Mouse (Mus musculus) left cerebral cortex, adult 18-20 months (tissue): ENCODE measurements around the gene Pafah2. TPM values are rescaled to one million over a fixed set of nuclear protein-coding genes. Genes with fewer than 3 reads are reported as not detected.

ENCODE experiments used
- DNase-seq, 2 experiments: peaks; one replicate each; pipeline ENCODE4 v3.0.0; 2021 to 2022; ENCODE audit warnings: low spot score in 2 of 2, mixed read lengths in 1 of 2
- microRNA-seq, 2 experiments: library from miRNA; unstranded; fragments of <30 nt; microRNA quantifications; one replicate each; pipeline ENCODE4 v1.2.0; 2021
- total RNA-seq, 2 experiments: library from RNA; stranded (reverse); gene quantifications; 2 replicates each; pipeline ENCODE4 v1.2.3; 2021

Pafah2 gene
- total RNA-seq, 2 experiments from 2014 or later, result 4.8 to 7.4 TPM

DNA sequence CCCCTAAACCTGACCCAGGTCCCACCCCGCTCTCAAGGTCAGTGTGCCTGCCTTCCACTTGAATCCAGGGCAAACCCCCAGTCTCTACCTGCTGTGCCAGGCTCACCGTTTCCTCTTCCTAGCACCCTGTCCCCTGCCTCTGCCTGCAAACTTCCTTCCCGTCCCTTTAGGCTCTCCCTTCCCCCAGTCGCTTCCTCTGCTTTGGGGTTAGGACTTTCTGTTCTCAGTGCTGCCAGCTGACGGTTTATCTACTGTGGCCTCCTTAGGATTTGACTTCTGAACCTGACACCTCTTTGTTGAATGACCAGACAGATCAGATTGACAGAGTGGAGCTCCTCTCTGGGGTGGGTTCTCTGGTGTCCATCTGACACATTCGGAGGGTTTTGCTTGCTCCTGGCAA is 59.2 kb downstream of the Pafah2 start:
- DNase-seq, result no peak

DNA sequence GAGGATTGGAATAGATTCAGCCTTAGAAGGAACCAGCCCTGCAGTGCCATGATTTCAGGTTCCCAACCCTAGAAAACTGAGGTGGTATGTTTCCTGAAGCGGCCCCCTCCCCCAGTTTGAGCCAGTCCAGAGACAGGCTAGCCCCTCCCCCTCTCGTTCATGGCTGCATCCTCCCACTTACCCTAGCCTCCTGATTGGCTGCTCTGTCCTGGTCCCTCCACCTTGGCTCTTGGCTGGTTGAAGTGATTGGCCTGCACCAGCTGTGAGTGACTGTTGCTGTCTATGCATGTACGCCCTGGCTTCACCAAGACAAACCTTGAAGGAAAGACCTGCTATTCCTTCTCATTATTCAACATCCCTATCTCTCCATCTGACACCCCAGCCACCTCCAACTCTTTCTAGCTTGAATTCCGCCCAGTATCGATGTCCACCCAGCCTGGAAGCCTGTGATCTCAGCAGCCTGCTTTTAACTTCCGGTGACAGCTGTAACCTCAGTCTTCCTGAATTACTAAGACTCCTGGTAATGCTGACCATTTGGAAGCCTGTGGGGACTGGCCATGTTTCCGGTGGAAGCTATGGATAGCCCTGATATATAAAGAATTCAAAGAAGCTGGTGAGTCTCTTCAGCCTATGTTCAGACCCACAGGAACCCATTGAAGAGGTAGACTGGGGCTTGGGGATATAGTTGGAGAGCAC is 61.2 kb downstream of the Pafah2 start:
- no peak for DNase-seq

DNA sequence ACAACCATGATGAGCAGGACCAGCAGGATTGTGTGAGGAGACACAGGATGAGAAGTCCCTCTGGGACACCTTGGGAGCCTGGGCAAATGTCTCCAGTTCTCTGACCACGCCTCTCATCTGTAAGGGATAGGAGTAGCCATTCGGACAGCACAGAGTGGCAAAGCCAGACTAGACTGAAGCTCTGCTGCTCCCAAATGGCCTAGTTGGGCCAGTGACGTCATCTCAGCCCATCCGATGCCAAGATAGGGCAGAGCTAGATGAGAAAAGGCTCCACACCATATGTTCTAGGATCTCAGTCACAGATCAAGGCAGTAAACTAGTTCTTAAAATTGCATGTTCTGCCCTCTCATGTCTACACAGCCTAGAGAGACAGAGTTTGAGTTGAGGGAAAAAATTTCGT is 62.7 kb downstream of the Pafah2 start:
- DNase-seq, result no peak

DNA sequence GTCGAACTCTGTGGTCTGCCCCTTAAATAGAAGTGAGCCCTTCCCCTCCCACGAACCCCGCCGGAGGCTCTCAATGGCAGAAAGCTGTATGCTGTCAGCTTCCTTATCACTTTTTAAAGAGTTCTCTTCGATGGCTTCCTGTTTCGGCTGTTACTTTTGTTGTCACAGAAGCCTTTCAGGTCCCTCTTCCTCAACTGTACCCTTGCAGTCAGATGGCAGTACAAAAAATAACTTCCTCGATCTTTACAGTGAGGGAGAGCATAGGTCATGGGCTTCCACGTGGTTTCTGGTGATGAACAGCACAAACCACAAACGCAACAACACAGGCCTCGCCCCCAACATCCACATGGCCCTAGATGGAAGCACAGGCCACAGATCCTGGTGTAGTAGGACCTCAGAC is 64.2 kb downstream of the Pafah2 start:
- DNase-seq, result no peak

DNA sequence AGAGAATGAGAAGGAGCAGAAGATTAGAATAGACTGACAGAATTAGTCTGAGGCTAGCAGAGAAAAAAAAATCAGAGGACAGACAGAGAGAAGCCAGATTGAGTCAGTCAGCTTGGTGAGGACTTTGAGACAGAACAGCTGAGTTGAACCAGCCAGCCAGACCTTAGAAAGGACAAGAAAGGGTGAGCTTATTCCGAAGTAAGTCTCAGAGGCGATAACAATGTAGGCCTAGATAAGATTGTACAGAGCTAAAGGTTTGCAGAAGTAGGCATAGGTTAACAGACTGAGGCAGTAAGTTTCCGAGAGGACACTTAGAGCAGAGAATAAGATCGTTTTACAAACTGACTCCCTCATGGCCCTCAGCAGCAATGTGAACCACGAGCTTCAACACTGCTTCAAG is 65.1 kb downstream of the Pafah2 start:
- DNase-seq, result no peak

DNA sequence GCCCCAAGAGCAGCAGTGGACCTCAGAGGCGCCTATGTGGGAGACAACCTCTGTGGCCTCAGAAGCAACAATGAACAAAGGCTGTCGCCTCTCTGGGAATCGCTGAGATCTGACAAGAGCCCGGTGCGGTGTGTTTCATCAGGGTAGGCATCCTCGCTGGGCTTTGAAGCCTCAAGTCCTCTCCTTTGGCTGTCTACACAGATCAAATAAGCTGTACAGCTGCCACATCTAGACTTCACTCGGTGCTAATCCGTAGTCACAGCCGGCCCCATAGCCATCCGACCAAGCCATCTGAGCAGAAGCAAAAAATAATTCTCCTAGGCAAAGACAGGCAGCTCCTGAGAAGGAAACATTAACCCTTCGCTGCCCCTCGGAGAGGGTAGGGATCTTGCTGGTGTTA is 69.7 kb downstream of the Pafah2 start:
- no peak for DNase-seq

DNA sequence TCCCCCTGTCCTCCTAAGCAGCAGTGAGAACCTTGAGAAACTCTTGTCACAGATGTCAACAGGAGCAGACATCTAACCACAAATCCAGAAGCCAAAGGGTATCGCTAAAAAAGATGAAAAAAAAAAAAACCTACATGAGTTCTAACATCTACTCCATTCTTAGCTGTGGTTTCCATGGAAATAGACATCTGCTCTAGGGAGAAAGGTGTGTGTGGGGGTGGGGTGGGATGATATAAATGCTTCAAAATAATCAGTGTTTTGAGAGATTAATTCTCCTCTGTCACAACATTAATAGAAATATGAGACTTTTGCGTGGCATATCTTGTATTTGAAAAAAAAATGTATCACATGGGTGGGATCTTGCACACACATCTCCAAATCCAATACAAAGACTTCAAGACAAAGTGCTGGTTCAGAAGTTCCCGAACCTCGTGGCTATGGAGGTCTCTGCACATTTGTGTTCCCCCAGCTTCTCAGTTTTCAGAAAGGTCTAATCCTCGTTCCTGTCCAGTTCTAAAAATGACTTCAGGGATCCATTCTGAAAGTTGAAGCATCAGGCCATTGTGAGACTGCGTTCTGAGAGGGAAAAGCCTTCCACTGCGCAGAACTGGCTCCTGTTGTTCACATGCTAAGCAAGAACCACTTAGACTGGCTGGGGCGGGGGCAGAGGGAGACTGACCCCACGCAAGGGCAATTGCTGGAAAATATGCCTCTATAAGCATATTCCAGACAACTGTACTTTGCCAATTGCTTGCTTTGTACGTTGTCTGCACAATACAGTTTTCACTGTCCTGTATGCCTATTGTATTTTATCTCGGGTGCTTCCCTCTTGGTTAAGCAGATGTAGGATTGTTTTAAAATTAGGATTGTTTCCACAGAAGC is 70.5 kb downstream of the Pafah2 start:
- DNase-seq, result no peak

DNA sequence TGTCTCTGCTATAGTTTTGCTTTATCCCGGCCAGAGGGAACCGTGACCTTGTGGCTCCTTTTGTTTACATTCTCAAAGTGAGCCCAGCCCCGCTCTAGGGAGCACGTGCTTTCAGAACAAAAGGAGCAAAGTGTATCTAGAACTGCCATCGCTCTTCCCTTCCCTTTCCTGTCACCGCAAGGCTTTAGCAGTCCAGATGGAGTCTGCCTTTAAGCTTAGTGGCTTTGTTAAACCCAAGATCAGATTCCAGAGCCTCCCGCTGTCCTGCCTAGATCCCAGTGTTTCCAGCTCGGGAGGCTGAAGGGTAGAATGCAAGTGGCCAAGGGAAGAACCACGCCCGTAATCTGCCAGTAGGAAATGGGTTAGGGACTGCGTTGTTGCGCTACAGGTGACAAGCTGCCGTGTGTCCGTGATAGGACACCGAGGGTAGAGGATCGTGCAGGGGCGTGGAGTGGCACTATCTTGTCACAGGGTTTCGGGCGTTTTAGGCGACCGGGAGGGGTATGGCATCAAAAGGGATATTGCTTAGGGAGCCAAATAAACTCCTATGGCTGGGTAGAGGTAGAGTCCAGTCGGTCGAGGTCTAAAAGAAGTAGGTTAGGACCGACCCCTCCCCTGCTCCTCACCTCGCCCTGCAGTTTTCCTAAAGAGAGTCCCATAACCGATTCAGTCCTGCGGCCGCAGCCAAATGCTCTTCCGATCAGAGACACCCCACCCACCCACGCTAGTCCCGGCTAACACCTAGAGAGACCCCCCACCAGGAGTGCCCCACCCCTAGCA is 71.5 kb downstream of the Pafah2 start:
- no peak for DNase-seq

DNA sequence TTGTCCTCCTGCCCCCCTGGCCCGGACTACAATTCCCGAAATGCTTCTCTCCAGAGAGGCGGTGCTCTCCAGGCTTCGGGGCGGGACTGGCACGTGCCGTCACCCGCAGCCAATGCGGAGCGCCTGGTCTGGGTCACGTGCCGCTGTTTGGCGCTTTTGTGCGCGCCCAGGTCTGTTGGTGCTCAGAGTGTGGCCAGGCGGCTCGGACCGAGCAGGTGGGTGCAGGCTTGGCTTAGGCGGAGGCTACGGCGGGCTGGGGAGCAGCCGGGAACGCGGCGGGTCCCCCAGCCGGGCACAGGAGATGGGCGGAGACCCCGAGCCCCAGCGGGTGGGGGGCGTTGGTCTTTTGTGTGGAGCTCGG is 72.1 kb downstream of the Pafah2 start, which contains the start of gene Stmn1:
Gene Stmn1, plus strand, starts transcription at position 106 of the 361 bp plus-strand sequence.
- peak; percentile 94 to 96 for DNase-seq

DNA sequence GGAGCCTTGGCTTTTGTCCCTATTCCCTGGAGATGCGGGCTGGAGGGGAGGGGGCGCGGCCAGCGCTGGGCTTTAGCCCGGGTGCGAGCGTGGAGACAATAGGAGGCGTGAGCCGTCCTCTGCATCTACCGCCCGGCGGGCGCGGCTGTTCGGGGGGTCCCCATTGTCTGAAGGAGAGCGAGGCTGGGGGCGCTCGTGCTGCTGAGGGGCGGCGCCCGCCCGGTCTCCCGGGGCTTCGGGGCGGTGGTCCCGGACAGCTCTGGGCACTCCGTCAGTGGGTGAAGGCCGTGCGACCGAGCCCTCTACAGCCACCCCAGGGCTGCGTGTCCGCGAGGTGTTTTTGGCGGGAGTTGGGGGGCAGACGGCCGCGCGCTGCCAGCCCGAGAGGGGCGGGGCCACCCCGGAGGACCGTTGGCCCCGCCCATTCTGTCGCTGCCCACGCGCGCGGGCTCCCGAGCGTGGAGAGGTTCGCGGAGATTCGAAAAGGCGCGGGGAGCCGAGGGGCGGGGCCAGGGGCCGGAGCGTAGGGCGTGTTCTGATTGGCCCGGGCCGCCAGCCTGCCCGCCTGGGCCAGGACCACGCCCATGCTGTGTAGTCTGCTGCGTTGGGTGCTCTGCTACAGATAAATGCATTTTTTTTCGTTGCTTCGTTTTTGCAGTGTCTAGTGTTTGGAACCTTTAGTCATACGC is 72.6 kb downstream of the Pafah2 start:
- DNase-seq, result peak; percentile 96 to 97

DNA sequence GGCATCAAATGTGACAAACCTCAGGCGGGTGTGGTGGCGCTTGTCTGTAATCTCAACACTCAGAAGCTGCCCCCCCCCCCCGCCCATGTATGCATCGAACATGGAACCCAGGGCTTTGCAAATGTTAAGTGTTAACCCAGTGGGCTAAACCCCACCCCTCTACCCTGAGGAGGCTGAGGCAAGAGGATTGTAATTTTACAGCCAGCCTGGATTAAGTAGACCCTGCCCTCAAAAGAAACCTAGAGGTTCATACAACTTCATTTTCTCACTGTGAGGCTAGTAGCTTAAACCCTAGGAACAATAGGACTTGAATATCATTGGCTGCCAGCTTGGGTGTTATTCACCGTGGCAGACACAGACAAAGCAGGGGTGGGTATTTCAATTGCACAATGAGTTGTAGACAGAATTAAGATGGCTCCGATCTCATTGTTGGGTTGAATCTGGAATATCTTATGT is 73.2 kb downstream of the Pafah2 start:
- no peak for DNase-seq

DNA sequence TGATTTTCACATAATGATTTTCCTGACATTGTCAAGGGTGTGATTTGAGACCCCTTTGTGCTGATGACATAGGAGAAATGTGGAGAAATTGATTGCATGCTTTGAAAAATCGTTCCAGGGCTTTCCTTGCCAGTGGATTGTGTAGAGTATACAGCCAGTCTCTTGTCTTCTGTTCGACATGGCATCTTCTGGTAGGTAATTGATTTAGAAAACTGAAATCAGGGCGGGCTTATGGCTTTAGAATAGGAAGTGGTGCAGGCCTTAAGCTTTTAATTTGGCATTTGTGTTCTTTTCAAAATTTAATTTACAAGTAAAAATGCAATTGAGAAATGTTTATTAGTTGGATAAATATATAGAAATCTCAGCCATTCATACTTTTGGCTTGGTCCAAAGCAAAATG is 73.9 kb downstream of the Pafah2 start:
- no peak for DNase-seq

DNA sequence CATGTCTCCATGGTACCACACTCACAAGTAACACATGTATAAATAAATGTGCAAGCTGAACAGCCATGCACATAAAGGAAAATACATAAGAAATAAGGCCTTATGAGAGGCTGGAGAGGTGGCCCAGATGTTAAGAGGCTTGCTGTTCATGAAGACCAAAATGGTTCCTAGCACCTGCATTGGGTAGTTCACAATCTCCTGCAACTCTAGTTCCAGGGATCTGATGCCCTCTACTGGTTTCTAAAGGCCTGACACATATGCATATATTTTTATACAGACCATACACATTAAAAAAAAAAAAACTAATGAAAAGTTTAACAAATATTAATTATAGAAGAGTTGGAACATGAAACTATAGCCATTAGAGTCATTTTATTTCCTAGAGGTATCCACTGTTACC is 75.3 kb downstream of the Pafah2 start:
- no peak for DNase-seq

DNA sequence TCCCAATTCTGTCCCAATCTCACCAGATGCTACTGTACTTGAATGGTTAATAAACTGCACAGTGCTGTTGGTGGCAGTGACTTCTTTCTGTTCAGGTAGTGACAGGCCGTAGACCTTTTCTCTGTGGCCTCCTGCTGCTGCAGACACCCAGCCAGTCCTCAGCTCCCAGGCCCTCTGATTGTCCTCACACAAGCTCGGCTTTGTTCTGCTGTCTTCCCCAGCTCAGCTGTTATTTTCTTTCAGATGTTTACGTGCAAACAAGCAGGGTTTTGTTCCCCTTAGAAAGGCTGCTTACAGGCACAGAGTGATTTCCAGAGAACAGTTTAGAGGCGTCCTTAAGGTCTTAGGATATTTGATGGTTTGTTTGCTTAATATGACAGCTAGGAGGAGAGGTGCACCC is 77.6 kb downstream of the Pafah2 start:
- no peak for DNase-seq

DNA sequence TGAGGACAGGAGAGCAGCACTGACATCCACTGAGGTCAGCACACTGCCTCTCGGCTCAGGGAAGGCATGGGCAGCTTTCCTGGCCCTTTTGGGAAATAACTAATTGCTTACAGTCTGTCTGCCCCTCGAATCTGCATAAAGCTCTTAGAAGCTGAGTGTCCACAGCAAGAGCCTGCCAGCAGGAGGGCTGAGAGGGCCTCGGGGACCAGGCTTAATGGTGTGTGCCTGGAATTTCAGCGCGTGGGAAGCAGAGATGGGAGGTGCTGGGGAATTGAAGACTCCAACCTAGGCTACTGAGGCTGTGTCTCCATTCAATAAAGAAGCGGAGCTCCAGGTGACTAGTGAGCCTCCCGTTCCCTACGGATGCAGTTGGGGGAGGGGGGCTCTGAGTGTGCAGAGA is 78.1 kb downstream of the Pafah2 start:
- no peak for DNase-seq

DNA sequence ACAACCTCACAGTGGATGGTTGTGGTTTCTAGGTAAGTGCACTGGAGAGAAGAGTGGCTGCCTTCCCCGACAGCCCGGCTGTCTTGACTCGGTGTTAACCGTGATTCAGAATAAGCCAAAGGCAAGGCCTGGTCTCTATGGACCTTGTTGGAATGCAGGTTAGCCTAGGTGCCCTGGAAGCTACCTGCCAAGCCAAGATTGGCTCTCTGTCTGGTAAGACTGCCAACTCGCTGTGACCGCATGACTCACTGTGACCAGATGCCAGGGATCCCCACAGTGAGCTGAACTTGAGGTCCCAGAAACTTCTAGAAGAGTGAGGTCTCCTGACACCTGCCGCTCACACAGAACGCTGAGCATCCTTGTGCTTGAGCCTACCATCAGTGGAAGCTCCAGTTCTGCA is 80.8 kb downstream of the Pafah2 start:
- DNase-seq, result peak in 1 of 2 experiments; percentile 30

Small RNA genes lying within 50 kb of the gene (microRNA-seq; reads per million reads assigned to microRNA genes)
- 2.0 to 2.5 reads per million in 2 experiments for gene Gm23634

Other genes with a start within 250 kb of the Pafah2 start
- gene Cep85, start 209.2 kb upstream of the Pafah2 start, total RNA-seq, result 10 to 100 TPM; 17.1 to 17.6 TPM
- gene Gm7534, start 193.3 kb upstream of the Pafah2 start, total RNA-seq, result not detected
- not detected for gene Catsper4, start 168.9 kb upstream of the Pafah2 start, total RNA-seq
- under 1 TPM; 0.54 to 0.81 TPM for gene Cnksr1, start 157.9 kb upstream of the Pafah2 start, total RNA-seq
- gene E130218I03Rik, start 152.7 kb upstream of the Pafah2 start, total RNA-seq, result not detected
- 10 to 100 TPM; 11.6 to 12.2 TPM for gene Zfp593, start 150.7 kb upstream of the Pafah2 start, total RNA-seq
- not detected for gene Gm30191, start 149.4 kb upstream of the Pafah2 start, total RNA-seq
- gene Grrp1, start 142.2 kb upstream of the Pafah2 start, total RNA-seq, result 1 to 10 TPM; 2.2 to 3.8 TPM
- gene Pdik1l, start 108.4 kb upstream of the Pafah2 start, total RNA-seq, result 10 to 100 TPM; 18.7 to 24.4 TPM
- gene Trim63, start 81.2 kb upstream of the Pafah2 start, total RNA-seq, result under 1 TPM; 0.30 to 0.35 TPM
- gene Slc30a2, start 53.1 kb upstream of the Pafah2 start, total RNA-seq, result under 1 TPM in 1 of 2 experiments, not detected in 1; 0.40 TPM
- 10 to 100 TPM; 44.0 to 45.4 TPM for gene Extl1, start 12.5 kb upstream of the Pafah2 start, total RNA-seq
- 1,000 to 10,000 TPM; 1,034 to 1,073 TPM for gene Stmn1, start 72.0 kb downstream of the Pafah2 start, total RNA-seq
- gene Paqr7, start 100.4 kb downstream of the Pafah2 start, total RNA-seq, result 10 to 100 TPM; 63.5 to 70.1 TPM
- gene Aunip, start 114.7 kb downstream of the Pafah2 start, total RNA-seq, result under 1 TPM in 1 of 2 experiments, not detected in 1; 0.54 TPM
- 10 to 100 TPM; 65.3 to 66.0 TPM for gene Mtfr1l, start 139.1 kb downstream of the Pafah2 start, total RNA-seq
- 10 to 100 TPM; 23.1 to 25.7 TPM for gene Selenon, start 155.8 kb downstream of the Pafah2 start, total RNA-seq